Mouse (Mus musculus): ENCODE measurements at regions not wholly inside any gene's neighbourhood (a gene's known extent, or its start where the extent isn't known, plus 50 kb on each side); places are given as distances from the start of the nearest gene placed in this dataset.

- TF ChIP-seq CTCF (IDR thresholded peaks at IDR 0.05): no peak
- TF ChIP-seq POLR2A (IDR thresholded peaks at IDR 0.05; ENCODE audit: insufficient read depth, low read depth, low read length): no peak
- no peak for TF ChIP-seq EP300 (IDR thresholded peaks at IDR 0.05; ENCODE audit: insufficient read depth, low read depth, low read length)
Observed at GRCm38 (mm10) chr12:79944090-79944489, 168.7 kb downstream of the Zfp36l1 start.

All from heart, adult 2 months (tissue).